Mouse (Mus musculus): ENCODE results near the gene Copz2. TPM values are rescaled to one million over a fixed set of nuclear protein-coding genes. Genes with fewer than 3 reads are reported as not detected.
A peak's percentile ranks its signal among the peaks of the same experiment; 100 is the strongest.
"Not testable (repeated sequence)": the region's sequence is repeated elsewhere in the genome, so short reads cannot be mapped to it uniquely, and the experiment has no call there.

Copz2 gene
- 10.9 and 33.9 TPM in 2 replicates for polyA plus RNA-seq (2014; fragmentation: Nextera tagmentation; extraction: Ambion mirVana)

- Histone ChIP-seq H3K4me1 (ENCODE audit: control insufficient read depth, insufficient read depth, low read length) (0 out of 2 replicates have a peak, but pooled peaks cover 6% of the 10 kb centered on the region), H3K27me3 (ENCODE audit: control insufficient read depth, insufficient read depth, low read length) (no peaks in the 10 kb centered on the region), H3K9me3 (ENCODE audit: control insufficient read depth, low read length) (no peaks in the 10 kb centered on the region), H3K4me3 (ENCODE audit: low read depth, low read length) (peak within 1 kb of the TSS; percentile 31), H3K4me2 (ENCODE audit: low read depth, low read length) (peak within 1 kb of the TSS; percentile 60), H3K9ac (replicated peaks; ENCODE audit: low read depth, low read length) (peak within 1 kb of the TSS; percentile 37), H3K27ac (ENCODE audit: low read depth, low read length) (no peak within 1 kb of the TSS), H3K36me3 (ENCODE audit: control insufficient read depth, insufficient read depth, low read length) (no peaks in the 10 kb centered on the region)
- no peak for ATAC-seq (ENCODE audit: low read depth)
- 2% methylated on average over 56 of the region's 60 CpGs for WGBS
Observed at GRCm38 (mm10) chr11:96849681-96850467, at the start of gene Copz2. Copz2 (plus strand) TSS chr11:96849870.

DNA sequence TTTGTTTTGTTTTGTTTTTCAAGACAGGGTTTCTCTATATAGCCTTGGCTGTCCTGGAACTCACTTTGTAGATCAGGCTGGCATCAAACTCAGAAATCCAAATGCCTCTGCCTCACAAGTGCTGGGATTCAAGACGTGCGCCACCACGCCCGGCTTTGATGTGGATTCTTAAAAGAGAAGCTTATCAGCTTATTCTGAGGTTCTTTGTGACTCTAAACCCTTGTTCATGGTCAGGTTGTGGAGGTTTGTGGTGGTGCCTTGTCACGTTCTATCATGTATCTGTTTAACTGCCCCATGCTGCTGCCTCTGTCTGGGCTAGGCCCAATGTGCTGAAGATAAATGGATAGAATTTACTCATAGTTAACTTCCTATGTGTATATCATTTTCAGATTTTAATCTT lies 44.1 kb upstream of the Copz2 start:
- Histone ChIP-seq H3K4me1 (ENCODE audit: control insufficient read depth, insufficient read depth, low read length) (no peaks in the 10 kb centered on the region), H3K27me3 (ENCODE audit: control insufficient read depth, insufficient read depth, low read length) (no peaks in the 10 kb centered on the region), H3K27ac (ENCODE audit: low read depth, low read length) (no peak overlapping the region), H3K4me2 (ENCODE audit: low read depth, low read length) (no peak overlapping the region), H3K9ac (replicated peaks; ENCODE audit: low read depth, low read length) (no peak overlapping the region), H3K4me3 (ENCODE audit: low read depth, low read length) (no peak overlapping the region), H3K36me3 (ENCODE audit: control insufficient read depth, insufficient read depth, low read length) (peaks cover 65% of the 10 kb centered on the region), H3K9me3 (ENCODE audit: control insufficient read depth, low read length) (no peaks in the 10 kb centered on the region)
- ATAC-seq (ENCODE audit: low read depth), result no peak
- WGBS, result 93% methylated on average over 5 of the region's 5 CpGs

DNA sequence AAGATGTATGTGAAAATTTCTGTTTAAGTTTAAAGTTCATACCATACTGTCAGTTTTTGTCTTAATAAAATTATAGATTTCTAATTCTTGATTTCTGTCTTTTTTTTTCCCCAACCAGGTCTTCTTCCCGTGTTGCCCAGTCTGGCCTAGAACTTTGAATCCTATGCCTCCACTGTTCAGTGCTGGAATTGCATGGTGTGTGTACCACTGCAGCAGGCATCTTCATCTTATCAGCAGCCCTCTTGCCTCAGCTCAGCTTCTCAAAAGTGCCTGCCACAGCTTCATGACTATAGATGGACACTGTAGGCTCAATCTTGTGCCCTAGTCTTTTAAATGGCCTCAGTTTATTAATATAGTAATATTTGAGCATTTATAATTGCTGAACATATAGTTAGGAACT lies 41.6 kb upstream of the Copz2 start:
- H3K4me2 ChIP-seq (ENCODE audit: low read depth, low read length), result no peak overlapping the region
- no peaks in the 10 kb centered on the region for H3K4me1 ChIP-seq (ENCODE audit: control insufficient read depth, insufficient read depth, low read length)
- H3K27ac ChIP-seq (ENCODE audit: low read depth, low read length), result no peak overlapping the region
- H3K9ac ChIP-seq (replicated peaks; ENCODE audit: low read depth, low read length), result no peak overlapping the region
- no peak for ATAC-seq (ENCODE audit: low read depth)
- H3K4me3 ChIP-seq (ENCODE audit: low read depth, low read length), result no peak overlapping the region
- H3K9me3 ChIP-seq (ENCODE audit: control insufficient read depth, low read length), result no peaks in the 10 kb centered on the region
- peaks cover 48% of the 10 kb centered on the region for H3K36me3 ChIP-seq (ENCODE audit: control insufficient read depth, insufficient read depth, low read length)
- 77% methylated on average over 1 of the region's 1 CpGs for WGBS
- H3K27me3 ChIP-seq (ENCODE audit: control insufficient read depth, insufficient read depth, low read length), result no peaks in the 10 kb centered on the region

- H3K36me3 ChIP-seq (ENCODE audit: control insufficient read depth, insufficient read depth, low read length), result peaks cover 45% of the 10 kb centered on the region
- WGBS, result 94% methylated on average over 6 of the region's 6 CpGs
Observed at GRCm38 (mm10) chr11:96809562-96810235, 40.0 kb upstream of the Copz2 start.

DNA sequence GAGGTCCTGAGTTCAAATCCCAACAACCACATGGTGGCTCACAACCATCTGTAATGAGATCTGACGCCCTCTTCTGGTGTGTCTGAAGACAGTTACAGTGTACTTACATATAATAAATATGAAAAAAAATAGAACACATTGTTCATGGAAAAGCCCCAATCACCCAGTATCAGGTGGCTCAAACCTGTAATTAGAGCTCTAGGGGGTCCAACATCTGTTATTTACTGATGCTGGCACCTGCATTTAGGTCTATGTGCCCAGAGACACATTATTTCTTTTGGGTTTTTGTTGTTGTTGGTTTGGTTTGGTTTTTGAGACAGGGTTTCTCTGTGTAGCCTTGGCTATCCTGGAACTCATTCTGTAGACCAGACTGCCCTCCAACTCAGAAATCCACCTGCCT lies 38.5 kb upstream of the Copz2 start:
- not testable (repeated sequence) for ATAC-seq (ENCODE audit: low read depth); H3K27me3 ChIP-seq (ENCODE audit: control insufficient read depth, insufficient read depth, low read length); H3K4me1 ChIP-seq (ENCODE audit: control insufficient read depth, insufficient read depth, low read length); H3K9ac ChIP-seq (replicated peaks; ENCODE audit: low read depth, low read length); H3K27ac ChIP-seq (ENCODE audit: low read depth, low read length); H3K9me3 ChIP-seq (ENCODE audit: control insufficient read depth, low read length); H3K4me2 ChIP-seq (ENCODE audit: low read depth, low read length); H3K4me3 ChIP-seq (ENCODE audit: low read depth, low read length)
- peaks cover 38% of the 10 kb centered on the region for H3K36me3 ChIP-seq (ENCODE audit: control insufficient read depth, insufficient read depth, low read length)
- WGBS, result 80% methylated on average over 1 of the region's 1 CpGs

More at GRCm38 (mm10) chr11:96809562-96810235, 40.0 kb upstream of the Copz2 start:
- Histone ChIP-seq H3K27me3 (ENCODE audit: control insufficient read depth, insufficient read depth, low read length) (no peaks in the 10 kb centered on the region), H3K9ac (replicated peaks; ENCODE audit: low read depth, low read length) (no peak overlapping the region), H3K4me2 (ENCODE audit: low read depth, low read length) (no peak overlapping the region), H3K4me3 (ENCODE audit: low read depth, low read length) (no peak overlapping the region), H3K4me1 (ENCODE audit: control insufficient read depth, insufficient read depth, low read length) (no peaks in the 10 kb centered on the region), H3K9me3 (ENCODE audit: control insufficient read depth, low read length) (no peaks in the 10 kb centered on the region), H3K27ac (ENCODE audit: low read depth, low read length) (no peak overlapping the region)
- no peak for ATAC-seq (ENCODE audit: low read depth)

- H3K9ac ChIP-seq (replicated peaks; ENCODE audit: low read depth, low read length), result no peak overlapping the region
- H3K4me3 ChIP-seq (ENCODE audit: low read depth, low read length), result no peak overlapping the region
- H3K4me1 ChIP-seq (ENCODE audit: control insufficient read depth, insufficient read depth, low read length), result no peaks in the 10 kb centered on the region
- no peaks in the 10 kb centered on the region for H3K9me3 ChIP-seq (ENCODE audit: control insufficient read depth, low read length)
- no peaks in the 10 kb centered on the region for H3K27me3 ChIP-seq (ENCODE audit: control insufficient read depth, insufficient read depth, low read length)
- H3K4me2 ChIP-seq (ENCODE audit: low read depth, low read length), result no peak overlapping the region
- no peak for ATAC-seq (ENCODE audit: low read depth)
- H3K36me3 ChIP-seq (ENCODE audit: control insufficient read depth, insufficient read depth, low read length), result peaks cover 42% of the 10 kb centered on the region
- H3K27ac ChIP-seq (ENCODE audit: low read depth, low read length), result no peak overlapping the region
- WGBS, result 89% methylated on average over 4 of the region's 4 CpGs
Observed at GRCm38 (mm10) chr11:96813455-96813854, 36.2 kb upstream of the Copz2 start.

GRCm38 (mm10) chr11:96813920-96814319 lies 35.8 kb upstream of the Copz2 start:
- H3K27ac ChIP-seq (ENCODE audit: low read depth, low read length), result no peak overlapping the region
- no peak overlapping the region for H3K9ac ChIP-seq (replicated peaks; ENCODE audit: low read depth, low read length)
- no peaks in the 10 kb centered on the region for H3K9me3 ChIP-seq (ENCODE audit: control insufficient read depth, low read length)
- ATAC-seq (ENCODE audit: low read depth), result no peak
- no peak overlapping the region for H3K4me3 ChIP-seq (ENCODE audit: low read depth, low read length)
- whole genome bisulfite sequencing, result 85% methylated on average over 5 of the region's 5 CpGs
- no peaks in the 10 kb centered on the region for H3K4me1 ChIP-seq (ENCODE audit: control insufficient read depth, insufficient read depth, low read length)
- H3K4me2 ChIP-seq (ENCODE audit: low read depth, low read length), result no peak overlapping the region
- no peaks in the 10 kb centered on the region for H3K27me3 ChIP-seq (ENCODE audit: control insufficient read depth, insufficient read depth, low read length)
- peaks cover 42% of the 10 kb centered on the region for H3K36me3 ChIP-seq (ENCODE audit: control insufficient read depth, insufficient read depth, low read length)

DNA sequence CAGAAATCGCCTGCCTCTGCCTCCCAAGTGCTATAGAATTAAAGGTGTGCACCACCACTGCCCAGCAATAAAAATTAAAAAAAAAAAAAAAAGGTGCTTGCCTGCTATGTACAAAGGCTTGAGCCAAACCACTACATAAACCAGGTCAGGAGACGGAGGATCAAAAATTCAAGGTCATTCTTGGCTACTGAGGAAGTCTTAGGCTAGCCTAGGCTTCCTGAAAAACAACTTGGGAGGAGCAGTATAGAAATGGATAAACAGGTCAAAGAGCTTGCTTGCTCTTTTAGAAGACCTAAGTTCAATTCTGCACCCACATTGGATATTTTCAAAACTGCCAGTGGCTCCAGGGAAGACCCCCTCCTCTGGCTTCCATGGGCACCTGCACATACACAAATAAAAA lies 35.2 kb upstream of the Copz2 start:
- no peak for ATAC-seq (ENCODE audit: low read depth)
- Histone ChIP-seq H3K4me1 (ENCODE audit: control insufficient read depth, insufficient read depth, low read length) (no peaks in the 10 kb centered on the region), H3K4me3 (ENCODE audit: low read depth, low read length) (no peak overlapping the region), H3K9me3 (ENCODE audit: control insufficient read depth, low read length) (no peaks in the 10 kb centered on the region), H3K9ac (replicated peaks; ENCODE audit: low read depth, low read length) (no peak overlapping the region), H3K27ac (ENCODE audit: low read depth, low read length) (no peak overlapping the region), H3K4me2 (ENCODE audit: low read depth, low read length) (no peak overlapping the region), H3K36me3 (ENCODE audit: control insufficient read depth, insufficient read depth, low read length) (peaks cover 44% of the 10 kb centered on the region), H3K27me3 (ENCODE audit: control insufficient read depth, insufficient read depth, low read length) (no peaks in the 10 kb centered on the region)
- WGBS, result 91% methylated on average over 2 of the region's 2 CpGs

DNA sequence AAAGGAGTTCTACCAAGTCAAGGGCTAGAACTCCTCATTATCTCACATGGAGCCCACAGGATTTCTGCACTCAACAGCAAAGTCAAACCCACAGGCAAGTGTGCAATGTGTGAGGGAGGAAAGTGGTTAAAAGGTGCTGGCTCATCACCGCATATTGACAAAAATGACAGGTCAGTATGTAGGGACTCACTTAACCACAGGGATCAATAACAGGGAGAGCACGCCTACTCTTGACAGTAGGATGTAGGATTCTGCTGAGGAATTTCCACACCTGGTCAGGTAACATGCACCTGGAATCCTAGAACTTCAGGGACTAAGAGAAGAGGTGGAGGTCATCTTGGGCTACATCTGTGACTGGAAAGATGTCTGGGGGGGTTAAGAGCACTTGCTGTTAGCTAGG lies 33.8 kb upstream of the Copz2 start:
- 98% methylated on average over 2 of the region's 2 CpGs for WGBS
- no peak for ATAC-seq (ENCODE audit: low read depth)

More for the DNA sequence above, 33.8 kb upstream of the Copz2 start:
- no peak overlapping the region for H3K27ac ChIP-seq (ENCODE audit: low read depth, low read length)
- H3K27me3 ChIP-seq (ENCODE audit: control insufficient read depth, insufficient read depth, low read length), result no peaks in the 10 kb centered on the region
- no peak overlapping the region for H3K4me2 ChIP-seq (ENCODE audit: low read depth, low read length)
- H3K9me3 ChIP-seq (ENCODE audit: control insufficient read depth, low read length), result no peaks in the 10 kb centered on the region
- no peaks in the 10 kb centered on the region for H3K4me1 ChIP-seq (ENCODE audit: control insufficient read depth, insufficient read depth, low read length)
- H3K36me3 ChIP-seq (ENCODE audit: control insufficient read depth, insufficient read depth, low read length), result peaks cover 54% of the 10 kb centered on the region
- H3K9ac ChIP-seq (replicated peaks; ENCODE audit: low read depth, low read length), result no peak overlapping the region
- no peak overlapping the region for H3K4me3 ChIP-seq (ENCODE audit: low read depth, low read length)
